Mouse (Mus musculus): ENCODE measurements around the gene Twsg1. TPM values are rescaled to one million over a fixed set of nuclear protein-coding genes. Genes with fewer than 3 reads are reported as not detected.
A peak's percentile ranks its signal among the peaks of the same experiment; 100 is the strongest.
"Not testable (repeated sequence)": the region's sequence is repeated elsewhere in the genome, so short reads cannot be mapped to it uniquely, and the experiment has no call there.

Twsg1 gene
- total RNA-seq (2021), result 10 to 100 TPM; 27.8 to 28.5 TPM

DNA sequence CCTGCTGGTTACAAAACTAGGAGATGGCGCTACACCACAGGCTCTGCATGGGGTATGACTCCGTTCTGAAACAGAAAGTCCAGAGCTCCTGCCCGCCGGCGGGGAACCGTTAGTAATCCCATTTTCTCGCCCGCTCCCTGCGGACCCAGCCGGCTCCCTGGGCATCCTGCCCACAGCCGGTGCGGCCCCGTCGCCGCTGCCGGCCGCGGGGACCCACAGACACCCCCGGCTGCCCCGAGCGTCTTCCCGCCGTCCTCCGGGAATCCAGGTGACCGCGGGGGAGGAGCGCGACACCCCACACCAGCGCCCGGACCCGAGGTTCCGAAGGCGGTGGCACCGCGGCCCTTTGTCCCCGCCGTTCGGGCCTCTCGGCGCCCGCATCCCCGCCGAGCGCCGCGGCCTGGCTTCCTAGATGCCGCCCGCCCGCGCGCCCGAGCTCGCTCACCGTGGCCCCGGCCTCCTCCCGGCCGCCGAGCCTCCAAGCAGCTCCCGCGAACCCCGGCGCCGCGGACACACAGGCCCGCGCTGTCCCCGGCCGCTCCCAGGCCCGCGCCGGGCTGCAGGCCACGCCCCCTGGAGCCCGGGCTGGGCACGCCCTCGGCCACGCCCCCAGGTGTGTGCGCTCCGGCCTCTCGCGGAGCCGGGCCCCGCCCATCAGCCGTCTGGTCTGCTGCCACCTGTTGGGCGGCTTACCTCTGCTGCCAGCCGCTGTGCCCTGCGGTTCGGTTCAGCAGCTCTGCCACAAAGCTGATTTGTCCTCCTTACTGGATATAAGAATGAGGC is at the start of gene Twsg1:
TSS of gene Twsg1 (minus strand) at position 605 of the 783 bp plus-strand sequence.
- DNase-seq, result peak; percentile 88 to 89

DNA sequence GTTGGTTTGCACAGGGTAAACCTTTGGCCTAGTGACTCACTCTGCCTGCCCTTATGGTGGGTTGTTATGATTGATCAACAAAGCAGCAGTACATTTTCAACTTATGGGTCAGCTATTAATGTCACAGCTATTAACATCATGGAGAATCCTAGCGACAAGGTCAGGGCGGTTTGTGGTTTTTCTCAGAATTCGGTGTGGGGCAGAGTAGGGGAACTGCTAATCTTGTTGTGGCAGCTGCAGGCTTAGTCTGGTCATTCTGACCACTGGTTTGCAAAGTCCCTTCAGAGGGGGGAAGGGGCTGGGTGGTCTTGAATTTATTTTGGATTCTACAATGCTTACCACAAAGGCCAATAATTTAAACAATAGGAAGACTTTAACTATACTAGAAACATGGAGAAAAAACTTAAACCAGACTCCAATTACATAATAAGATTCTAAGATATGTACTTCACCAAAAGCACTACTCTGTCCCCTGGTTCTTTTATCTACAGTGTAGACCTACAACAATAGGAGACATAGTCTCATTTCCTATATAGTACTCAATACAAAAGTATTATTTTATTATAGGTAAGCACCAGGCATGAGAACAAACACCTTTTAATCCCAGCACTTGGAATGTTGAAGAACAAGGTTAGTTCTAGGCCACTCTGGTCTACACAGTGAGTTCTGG is 37.3 kb upstream of the Twsg1 start:
- DNase-seq, result no peak

DNA sequence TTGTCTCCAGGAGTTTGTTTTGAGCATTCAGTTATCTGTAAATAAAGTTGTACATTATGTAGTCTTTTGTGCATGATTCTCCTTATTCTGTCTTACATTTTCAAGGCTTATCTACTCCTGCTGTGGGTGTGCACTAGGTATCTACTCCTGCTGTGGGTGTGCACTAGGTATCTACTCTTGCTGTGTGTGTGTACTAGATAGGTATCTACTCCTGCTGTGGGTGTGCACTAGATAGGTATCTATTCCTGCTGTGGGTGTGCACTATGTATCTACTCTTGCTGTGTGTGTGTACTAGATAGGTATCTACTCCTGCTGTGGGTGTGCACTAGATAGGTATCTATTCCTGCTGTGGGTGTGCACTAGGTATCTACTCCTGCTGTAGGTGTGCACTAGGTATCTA is 25.7 kb upstream of the Twsg1 start:
- DNase-seq, result not testable (repeated sequence)

DNA sequence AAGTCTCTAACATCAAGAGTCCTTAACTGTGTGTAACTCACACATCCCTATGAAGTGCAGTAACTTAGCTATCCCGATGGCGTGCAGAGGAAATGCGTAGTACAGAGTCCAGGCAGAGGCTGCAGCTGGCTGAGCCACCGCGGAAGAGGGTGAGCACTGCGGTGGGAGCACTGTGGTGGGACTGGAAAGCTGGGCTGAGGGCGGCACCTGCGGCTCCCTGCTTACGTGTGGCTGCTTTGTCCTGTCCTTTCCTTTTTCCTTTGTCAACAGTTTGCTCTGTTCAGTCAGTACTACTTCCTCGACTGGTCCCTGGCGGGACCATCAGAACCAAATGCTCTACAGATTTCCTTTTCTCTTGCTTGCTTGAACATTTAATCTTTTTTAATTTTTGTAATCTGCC is 16.7 kb upstream of the Twsg1 start:
- no peak for DNase-seq

DNA sequence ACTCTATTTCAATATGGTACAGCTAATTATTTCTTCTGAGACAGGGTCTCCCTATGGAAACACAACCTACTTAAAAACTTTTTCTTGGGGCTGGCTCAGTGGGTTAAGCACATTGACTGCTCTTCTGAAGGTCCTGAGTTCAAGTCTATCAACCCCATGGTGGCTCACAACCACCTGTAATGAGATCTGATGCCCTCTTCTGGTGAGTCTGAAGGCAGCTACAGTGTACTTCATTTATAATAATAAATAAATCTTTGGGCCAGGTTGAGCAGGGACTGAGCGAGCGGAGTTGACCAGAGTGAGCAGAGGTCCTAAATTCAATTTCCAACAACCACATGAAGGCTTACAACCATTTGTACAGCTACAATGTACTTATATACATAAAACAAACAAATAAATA is 11.2 kb upstream of the Twsg1 start:
- no peak for DNase-seq

DNA sequence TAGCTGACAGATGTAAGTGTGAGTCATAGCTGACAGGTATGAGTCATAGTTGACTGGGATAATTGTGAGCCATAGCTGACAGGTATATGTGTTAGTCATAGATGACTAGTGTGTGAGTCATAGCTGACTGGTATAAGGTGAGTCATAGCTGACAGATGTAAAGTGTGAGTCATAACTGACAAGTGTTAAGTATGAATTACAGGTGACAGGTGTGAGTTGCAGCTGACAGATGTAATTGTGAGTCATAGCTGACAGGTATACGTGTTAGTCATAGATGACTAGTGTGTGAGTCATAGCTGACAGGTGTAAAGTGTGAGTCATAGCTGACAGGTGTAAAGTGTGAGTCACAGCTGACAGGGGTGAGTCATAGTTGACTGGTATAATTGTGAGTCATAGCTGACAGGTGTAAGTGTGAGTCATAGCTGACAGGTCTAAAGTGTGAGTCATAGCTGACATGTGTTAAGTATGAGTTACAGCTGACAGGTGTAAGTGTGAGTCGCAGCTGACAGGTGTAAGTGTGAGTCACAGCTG is 10.6 kb upstream of the Twsg1 start:
- DNase-seq, result no peak

DNA sequence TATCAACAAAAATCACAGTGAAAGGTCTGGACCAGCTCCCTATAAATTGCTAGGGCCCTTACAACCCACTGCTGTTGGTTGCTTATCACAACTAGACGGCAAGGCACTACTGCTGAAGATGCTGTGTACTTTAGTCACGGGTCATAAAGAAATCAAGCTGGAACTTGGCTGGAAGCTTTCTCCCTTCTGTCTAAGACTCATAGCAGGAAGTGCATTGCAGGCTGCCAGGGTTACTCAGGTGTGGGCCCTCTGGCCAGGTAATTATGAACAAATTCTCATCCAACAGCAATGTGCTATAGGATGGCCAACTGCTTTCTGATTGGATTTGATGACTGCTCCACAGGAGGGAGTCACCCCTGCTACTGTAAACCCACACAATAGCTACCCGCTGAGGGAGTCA is 8.0 kb upstream of the Twsg1 start:
- no peak for DNase-seq

DNA sequence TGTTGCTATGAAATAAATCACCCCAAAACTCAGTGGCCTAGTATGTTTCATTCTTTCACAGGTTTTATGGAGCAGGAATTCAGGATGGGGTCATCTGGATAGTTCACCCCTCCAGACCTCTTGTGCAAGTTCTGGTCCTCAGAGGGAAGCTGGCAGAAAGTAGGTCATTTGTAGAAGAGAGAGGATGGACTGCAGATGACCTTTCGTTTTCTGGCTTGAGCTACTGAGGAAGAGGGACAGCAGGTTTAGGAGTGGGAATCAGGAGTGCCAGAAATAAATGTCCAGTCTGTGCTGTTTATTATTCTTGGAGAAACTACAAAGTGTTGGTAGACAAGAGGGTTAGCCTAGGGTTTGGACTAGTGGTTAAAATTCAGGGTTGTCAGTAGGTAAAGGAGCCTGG is 7.3 kb upstream of the Twsg1 start:
- DNase-seq, result no peak

DNA sequence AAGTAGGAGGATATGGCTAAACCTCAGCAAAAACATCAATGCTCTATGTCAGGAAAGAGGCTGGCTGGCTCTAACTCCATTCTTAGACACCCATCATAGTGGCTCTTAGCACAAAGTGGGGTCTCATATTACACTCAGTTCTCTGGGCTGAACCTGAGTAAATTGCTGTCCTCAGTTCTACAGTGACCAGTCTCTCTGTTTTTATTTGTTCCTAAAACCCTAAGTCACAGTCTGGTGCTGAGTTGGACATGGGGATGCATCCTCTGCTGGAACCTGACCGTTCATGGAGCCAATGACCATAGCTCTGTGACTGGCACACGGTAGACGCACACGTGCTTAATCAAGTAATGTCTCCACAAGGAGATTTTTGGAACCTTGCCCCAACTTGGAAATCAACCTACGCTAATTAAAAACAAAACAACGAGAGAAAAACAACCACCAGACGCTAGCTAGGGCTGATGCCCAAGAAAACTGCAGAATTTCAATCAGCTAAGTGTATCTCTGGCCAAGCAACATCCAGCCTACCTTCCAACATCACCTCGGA is 6.8 kb upstream of the Twsg1 start:
- DNase-seq, result no peak

DNA sequence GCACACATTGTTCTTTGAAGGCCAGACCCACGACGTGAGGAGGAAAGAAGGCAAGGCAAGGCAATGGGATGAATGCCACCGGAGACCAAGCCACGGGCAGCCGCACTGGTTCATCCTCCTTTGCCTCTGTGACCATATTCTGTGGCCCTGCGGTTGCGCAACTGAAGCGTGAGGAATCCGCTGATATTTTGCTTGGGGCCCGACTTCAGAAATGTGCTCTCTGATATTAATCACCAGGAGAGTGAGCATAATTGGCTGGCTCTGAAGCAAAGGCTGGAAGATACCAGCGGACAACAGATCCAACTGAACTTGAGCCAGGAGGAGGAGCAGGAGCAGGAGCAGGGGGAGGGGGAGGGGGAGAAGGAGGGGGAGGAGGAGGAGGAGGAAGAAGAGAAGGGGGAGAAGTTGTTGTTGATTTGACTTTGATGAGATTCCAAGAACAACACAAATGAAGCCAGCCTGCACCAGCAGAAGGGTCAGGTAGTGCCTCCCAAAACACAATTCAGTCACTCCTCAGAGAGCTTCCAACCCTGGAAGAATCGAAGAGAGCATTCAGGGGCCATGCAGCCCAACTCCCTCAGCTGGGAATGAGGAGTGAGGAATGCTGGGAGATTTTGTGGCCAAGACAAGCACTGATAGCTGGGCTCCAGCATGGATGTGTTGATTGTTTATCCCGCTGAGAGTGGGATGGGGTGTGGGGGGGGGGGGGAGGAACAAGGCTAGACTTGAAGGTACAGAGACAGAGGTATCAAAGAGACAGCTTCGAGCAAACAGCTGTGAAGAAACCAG is 6.2 kb upstream of the Twsg1 start:
- DNase-seq, result no peak

DNA sequence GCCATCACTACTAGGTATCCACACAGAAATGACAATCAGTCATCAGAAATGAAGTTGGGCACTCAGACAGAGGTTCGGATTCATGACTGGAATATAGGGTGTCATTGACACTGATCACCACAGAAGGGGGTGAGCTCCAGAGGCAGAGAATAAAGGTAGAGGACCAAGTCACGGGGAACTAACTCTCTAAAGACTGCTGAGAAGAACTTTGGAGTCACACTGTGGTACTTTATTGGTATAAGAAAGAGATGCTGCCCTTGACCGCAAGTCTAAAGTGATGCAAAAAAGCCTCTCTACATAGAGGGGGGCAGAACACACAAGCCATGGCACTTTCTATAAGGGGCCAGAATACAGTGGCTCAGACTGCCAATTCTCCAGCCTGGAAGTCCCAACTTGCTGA is 5.1 kb upstream of the Twsg1 start:
- no peak for DNase-seq

DNA sequence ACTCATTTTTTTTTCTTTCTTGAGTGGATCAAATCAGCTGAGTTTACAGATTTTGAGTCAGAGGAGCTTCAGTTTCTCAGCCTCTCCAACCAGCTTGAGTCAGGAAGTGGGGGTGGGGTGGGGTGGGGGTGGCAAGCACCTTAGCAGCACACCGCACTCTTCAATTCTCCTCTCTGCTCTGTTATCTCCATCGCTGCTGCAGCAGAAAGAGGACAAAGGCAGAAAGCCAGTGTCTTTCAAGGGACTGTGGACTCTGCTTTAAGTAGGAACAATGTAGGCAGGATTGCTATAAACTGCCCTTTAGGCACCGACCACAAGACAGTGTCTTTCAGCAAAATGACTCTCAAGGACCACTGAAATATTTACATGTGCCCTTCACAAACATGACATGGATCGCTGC is 2.9 kb upstream of the Twsg1 start:
- DNase-seq, result no peak

DNA sequence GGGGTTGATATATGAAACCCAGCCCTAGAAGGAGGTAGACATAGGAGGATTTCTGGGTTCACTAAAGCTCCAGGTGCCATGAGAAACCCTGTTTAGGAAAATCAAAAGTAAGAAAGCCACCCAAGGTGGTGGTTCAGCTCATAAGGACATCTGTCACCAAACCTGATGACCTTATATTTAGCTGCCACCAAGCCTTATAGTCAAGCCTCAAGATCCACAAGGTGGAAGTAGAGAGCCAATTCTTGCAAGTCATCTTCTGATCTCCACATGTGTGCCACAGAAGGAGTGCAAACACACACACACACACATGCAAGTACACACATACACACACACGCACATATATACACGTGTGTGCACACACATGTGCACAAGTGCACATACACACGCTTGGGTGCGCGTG is 1.1 kb upstream of the Twsg1 start:
- DNase-seq, result no peak

DNA sequence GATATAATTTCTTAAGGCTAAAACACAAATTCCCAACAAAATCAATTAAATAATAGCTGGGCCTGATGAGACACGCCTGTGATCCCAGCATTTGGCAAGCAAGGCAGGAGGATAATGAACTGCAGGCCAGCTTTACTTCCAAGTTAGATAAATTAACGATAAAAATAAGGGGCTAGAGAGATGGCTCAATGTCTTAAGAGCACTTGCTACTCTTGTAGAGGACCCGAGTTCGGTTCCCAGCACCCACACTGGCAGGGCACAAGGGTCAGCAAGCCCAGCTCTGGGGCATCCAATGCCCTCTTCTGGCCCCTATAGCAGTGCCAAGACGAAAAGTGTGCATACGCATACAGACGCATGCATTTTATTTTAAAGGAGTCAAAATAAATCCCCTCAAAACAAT is 843 bp downstream of the Twsg1 start:
- DNase-seq, result no peak

DNA sequence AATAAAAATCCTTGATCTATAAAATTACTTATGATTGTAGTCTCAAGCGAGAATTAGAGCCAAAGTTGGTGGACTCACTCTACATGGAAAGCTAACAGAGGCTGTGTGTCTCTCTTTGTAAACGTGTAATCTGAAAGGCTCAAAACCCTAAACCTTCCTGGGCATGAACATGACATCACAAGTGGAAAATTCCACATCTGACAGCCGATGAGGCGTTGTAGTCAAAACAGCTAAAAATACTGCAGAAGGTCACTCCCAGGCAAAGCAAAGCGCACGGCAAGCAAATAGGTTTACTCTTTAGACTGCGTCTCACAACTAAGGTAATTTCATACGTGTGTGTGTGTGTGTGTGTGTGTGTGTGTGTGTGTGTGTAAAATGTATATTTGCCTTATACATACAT is 3.7 kb downstream of the Twsg1 start:
- no peak for DNase-seq

DNA sequence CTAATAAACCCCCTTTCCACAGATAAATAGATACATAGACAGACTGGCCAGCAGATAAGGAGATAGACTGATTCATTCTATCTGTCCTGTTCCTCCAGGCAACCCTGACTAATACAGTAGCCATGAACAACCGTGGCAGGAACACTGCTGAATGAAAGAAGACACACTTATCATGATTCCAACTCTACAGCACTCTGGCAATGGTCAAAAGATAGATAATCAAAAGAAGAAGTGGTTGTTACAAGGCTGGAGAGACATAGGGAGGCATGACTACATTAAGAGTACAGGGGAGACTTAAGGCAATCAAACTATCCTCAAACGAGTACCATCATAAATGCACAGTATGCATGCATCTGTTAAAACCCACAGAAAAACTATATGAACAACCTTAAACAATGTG is 5.6 kb downstream of the Twsg1 start:
- no peak for DNase-seq

DNA sequence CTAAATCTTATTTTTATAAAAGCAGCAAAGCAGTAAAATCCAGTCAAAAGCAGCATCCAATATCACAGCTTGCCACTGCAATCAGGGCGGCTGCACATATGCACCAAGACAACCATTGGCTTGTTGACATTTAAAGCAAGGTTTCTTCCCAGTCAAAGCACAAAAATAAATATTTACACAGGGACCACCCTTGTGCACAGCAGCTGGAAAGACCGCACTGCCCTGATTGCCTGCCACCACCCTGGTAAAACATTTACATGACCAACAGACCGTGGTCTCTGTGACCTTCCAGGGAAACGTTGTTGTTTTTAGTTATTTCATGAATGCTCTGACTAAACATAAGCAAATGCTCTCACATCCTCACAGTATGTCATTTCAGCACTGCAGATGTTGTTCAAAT is 8.6 kb downstream of the Twsg1 start:
- no peak for DNase-seq

DNA sequence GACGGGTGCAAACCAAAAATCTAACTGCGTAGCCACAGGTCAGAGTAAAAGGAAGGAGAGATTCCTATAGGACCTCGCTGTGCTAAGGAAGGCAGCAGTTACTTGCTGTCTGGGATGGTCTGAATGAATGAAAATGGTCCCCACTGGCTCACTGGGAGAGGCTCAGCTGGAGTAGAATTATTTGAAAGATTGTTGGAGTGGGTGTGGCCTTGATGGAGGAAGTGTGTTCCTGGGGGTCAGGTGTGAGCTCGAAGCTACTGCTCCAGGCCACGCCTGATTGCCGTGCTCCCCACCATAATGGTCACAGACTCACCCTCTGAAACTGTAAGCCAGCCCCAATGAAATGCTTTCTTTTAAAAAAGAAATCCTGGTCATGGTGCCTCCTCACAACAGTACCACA is 9.8 kb downstream of the Twsg1 start:
- DNase-seq, result no peak

DNA sequence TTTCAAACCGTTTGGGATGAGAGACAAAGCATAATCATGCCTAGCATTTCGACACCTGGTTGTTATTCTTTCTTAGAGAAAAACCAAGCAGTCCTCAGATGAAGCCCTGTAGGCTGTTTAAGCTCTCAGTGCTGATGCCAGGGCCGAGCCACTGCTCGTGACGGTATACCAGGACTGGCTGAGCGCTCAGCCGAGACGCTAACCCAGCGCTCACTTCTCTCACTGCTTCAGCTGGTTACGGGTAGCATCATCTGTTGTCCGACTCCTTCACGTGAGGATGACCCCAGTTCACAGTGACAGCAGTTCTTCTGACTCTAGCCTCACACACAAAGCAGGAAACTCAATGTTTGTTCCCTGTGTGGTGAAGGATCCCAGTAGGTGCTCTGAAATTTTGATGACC is 10.8 kb downstream of the Twsg1 start:
- DNase-seq, result no peak

DNA sequence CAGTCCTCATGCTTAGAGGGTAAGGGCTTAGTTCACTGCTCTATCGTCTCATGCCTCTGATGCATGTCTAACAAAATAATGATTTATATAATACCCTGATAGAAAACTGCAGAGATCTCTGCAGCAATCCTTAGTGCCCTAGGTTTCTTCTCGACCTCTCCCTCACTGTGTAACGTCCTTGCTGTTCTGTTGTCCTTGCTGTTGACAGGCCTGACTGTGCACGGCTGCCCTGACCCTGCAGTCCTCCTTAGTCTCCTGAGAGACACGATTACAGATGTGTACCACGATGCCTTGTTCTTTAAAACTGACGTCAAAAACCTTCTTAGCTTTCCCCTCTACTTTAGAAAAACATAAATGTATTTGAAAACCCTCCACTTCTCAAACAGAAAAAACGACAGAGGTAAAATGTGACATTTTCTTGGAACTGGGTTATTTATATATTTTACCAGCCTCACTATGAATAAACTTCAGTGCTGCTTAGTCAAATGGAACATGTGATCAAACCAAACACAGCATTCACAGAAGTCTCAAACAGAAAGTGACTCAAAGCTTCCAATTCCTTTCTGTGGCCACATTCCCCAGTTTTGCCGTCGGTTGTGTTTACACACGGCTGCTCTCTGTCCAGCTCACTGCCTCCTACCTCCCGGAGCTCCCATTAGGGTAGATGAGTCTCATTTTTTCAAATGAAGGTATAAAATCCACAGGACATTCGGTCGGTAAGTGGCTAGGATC is 11.4 kb downstream of the Twsg1 start:
- DNase-seq, result no peak

DNA sequence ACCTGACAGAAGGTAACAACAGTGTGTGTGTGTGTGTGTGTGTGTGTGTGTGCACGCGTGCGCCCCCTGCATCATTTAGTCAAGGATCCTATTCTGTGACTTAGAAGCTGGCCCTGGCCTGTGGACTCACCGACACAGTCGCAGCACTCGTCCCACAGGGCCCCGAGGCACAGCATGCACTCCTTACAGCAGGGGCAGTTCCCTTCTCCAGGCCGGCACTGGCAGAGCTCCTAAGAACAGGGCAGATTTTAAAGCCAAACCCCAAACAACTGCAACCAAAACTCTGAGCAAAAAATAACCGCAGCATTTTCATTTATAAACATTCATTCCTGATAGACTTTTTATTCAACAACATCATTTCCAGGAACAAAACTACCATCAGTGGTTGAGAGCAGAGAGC is 13.4 kb downstream of the Twsg1 start:
- no peak for DNase-seq

DNA sequence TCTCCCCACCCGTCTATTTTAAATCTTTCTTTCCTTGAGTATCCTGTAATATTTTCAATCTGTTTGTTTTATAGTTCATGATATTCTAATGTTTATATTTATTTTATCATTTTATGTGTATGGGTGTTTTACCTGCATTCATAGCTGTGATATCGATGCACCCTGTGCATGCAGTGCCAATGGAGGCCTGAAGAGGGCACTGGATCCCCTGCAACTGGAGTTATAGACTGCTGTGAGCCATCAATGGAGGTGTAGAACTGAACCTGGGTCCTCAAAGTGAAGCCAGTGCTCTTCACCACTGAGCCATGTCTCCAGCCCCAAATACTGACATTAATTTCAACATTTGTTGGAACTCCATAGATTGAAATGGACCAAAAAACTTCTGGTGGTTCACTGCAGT is 17.3 kb downstream of the Twsg1 start:
- no peak for DNase-seq

Measured in layer of hippocampus, postnatal 36 days (tissue).